Mouse (Mus musculus) adipocyte (in vitro differentiated cells): ENCODE results near the gene Vps54.
"Not testable (repeated sequence)": the region's sequence is repeated elsewhere in the genome, so short reads cannot be mapped to it uniquely, and the experiment has no call there.

Experiments
- DNase-seq: peaks from one replicate; pipeline ENCODE4 v3.0.0-alpha.2; 2016; ENCODE audit warnings: low spot score

Gene Vps54

GRCm38 (mm10) chr11:21239021-21239661 lies at the start of gene Vps54:
Gene Vps54 (plus strand): TSS chr11:21239281.
- DNase-seq = no peak

GRCm38 (mm10) chr11:21191821-21192220 lies 47.3 kb upstream of the Vps54 start:
- DNase-seq = not testable (repeated sequence)

- no peak for DNase-seq
Observed at GRCm38 (mm10) chr11:21194851-21195250, 44.2 kb upstream of the Vps54 start.

- DNase-seq = no peak
Observed at GRCm38 (mm10) chr11:21209046-21209445, 30.0 kb upstream of the Vps54 start.

- DNase-seq = not testable (repeated sequence)
Observed at GRCm38 (mm10) chr11:21209701-21210100, 29.4 kb upstream of the Vps54 start.

- DNase-seq = no peak
Observed at GRCm38 (mm10) chr11:21217419-21217818, 21.7 kb upstream of the Vps54 start.

GRCm38 (mm10) chr11:21219281-21219680 lies 19.8 kb upstream of the Vps54 start:
- DNase-seq = no peak

GRCm38 (mm10) chr11:21219851-21220587 lies 19.1 kb upstream of the Vps54 start:
- DNase-seq = no peak

GRCm38 (mm10) chr11:21220754-21221153 lies 18.3 kb upstream of the Vps54 start:
- no peak for DNase-seq

GRCm38 (mm10) chr11:21221396-21221795 lies 17.7 kb upstream of the Vps54 start:
- no peak for DNase-seq

GRCm38 (mm10) chr11:21222606-21223207 lies 16.4 kb upstream of the Vps54 start:
- DNase-seq = no peak

- DNase-seq = no peak
Observed at GRCm38 (mm10) chr11:21223539-21223938, 15.5 kb upstream of the Vps54 start.

- DNase-seq = peak; percentile 8
Observed at GRCm38 (mm10) chr11:21224041-21224440, 15.0 kb upstream of the Vps54 start.

GRCm38 (mm10) chr11:21224446-21224845 lies 14.6 kb upstream of the Vps54 start:
- peak; percentile 77 for DNase-seq

GRCm38 (mm10) chr11:21224983-21225382 lies 14.1 kb upstream of the Vps54 start:
- DNase-seq = no peak

GRCm38 (mm10) chr11:21235381-21235780 lies 3.7 kb upstream of the Vps54 start:
- no peak for DNase-seq

GRCm38 (mm10) chr11:21235821-21236220 lies 3.3 kb upstream of the Vps54 start:
- no peak for DNase-seq

GRCm38 (mm10) chr11:21236996-21237395 lies 2.1 kb upstream of the Vps54 start:
- no peak for DNase-seq

GRCm38 (mm10) chr11:21237474-21238278 lies 1.4 kb upstream of the Vps54 start:
- DNase-seq = peak; percentile 49

GRCm38 (mm10) chr11:21238279-21239020 lies 631 bp upstream of the Vps54 start:
- peak; percentile 29 for DNase-seq

GRCm38 (mm10) chr11:21239763-21240509 lies 855 bp downstream of the Vps54 start:
- DNase-seq = peak; percentile 63
